Mouse (Mus musculus): Measurements from ENCODE around the gene Gimap8.
"Not testable (repeated sequence)": the region's sequence is repeated elsewhere in the genome, so short reads cannot be mapped to it uniquely, and the experiment has no call there.

Gene Gimap8

GRCm38 (mm10) chr6:48678391-48678790, 31.4 kb downstream of the Gimap8 start:
- DNase-seq (ENCODE audit: low read depth, low spot score) = no peak

- DNase-seq (ENCODE audit: low read depth, low spot score) = no peak
These were observed 32.7 kb downstream of the Gimap8 start for GRCm38 (mm10) chr6:48679701-48680100.

- DNase-seq (ENCODE audit: low read depth, low spot score) = no peak
These were observed 33.4 kb downstream of the Gimap8 start for GRCm38 (mm10) chr6:48680421-48680820.

GRCm38 (mm10) chr6:48681472-48682090, 34.5 kb downstream of the Gimap8 start:
- no peak for DNase-seq (ENCODE audit: low read depth, low spot score)

GRCm38 (mm10) chr6:48682271-48682670, 35.2 kb downstream of the Gimap8 start:
- no peak for DNase-seq (ENCODE audit: low read depth, low spot score)

- DNase-seq (ENCODE audit: low read depth, low spot score) = not testable (repeated sequence)
These were observed 36.3 kb downstream of the Gimap8 start for GRCm38 (mm10) chr6:48683263-48683821.

GRCm38 (mm10) chr6:48684319-48684718, 37.3 kb downstream of the Gimap8 start, which contains the start of gene Gimap4:
Gene Gimap4, plus strand, starts transcription at chr6:48684549.
- no peak for DNase-seq (ENCODE audit: low read depth, low spot score)

GRCm38 (mm10) chr6:48684806-48685205, 37.8 kb downstream of the Gimap8 start:
- no peak for DNase-seq (ENCODE audit: low read depth, low spot score)

GRCm38 (mm10) chr6:48685251-48685650, 38.2 kb downstream of the Gimap8 start:
- DNase-seq (ENCODE audit: low read depth, low spot score) = no peak

- no peak for DNase-seq (ENCODE audit: low read depth, low spot score)
These were observed 38.9 kb downstream of the Gimap8 start for GRCm38 (mm10) chr6:48685694-48686665.

GRCm38 (mm10) chr6:48687077-48687476, 40.0 kb downstream of the Gimap8 start:
- DNase-seq (ENCODE audit: low read depth, low spot score) = no peak

GRCm38 (mm10) chr6:48689320-48689719, 42.3 kb downstream of the Gimap8 start:
- no peak for DNase-seq (ENCODE audit: low read depth, low spot score)

GRCm38 (mm10) chr6:48692962-48693361, 45.9 kb downstream of the Gimap8 start:
- no peak for DNase-seq (ENCODE audit: low read depth, low spot score)

- no peak for DNase-seq (ENCODE audit: low read depth, low spot score)
These were observed 50.0 kb downstream of the Gimap8 start for GRCm38 (mm10) chr6:48696830-48697554.

GRCm38 (mm10) chr6:48697555-48697930, 50.5 kb downstream of the Gimap8 start:
- no peak for DNase-seq (ENCODE audit: low read depth, low spot score)

- no peak for DNase-seq (ENCODE audit: low read depth, low spot score)
These were observed 51.2 kb downstream of the Gimap8 start for GRCm38 (mm10) chr6:48698066-48698856.

- no peak for DNase-seq (ENCODE audit: low read depth, low spot score)
These were observed 51.9 kb downstream of the Gimap8 start for GRCm38 (mm10) chr6:48698888-48699287.

GRCm38 (mm10) chr6:48700251-48701075, 53.4 kb downstream of the Gimap8 start:
- DNase-seq (ENCODE audit: low read depth, low spot score) = no peak

GRCm38 (mm10) chr6:48702146-48702545, 55.1 kb downstream of the Gimap8 start:
- DNase-seq (ENCODE audit: low read depth, low spot score) = no peak

GRCm38 (mm10) chr6:48702601-48703000, 55.6 kb downstream of the Gimap8 start:
- no peak for DNase-seq (ENCODE audit: low read depth, low spot score)
